8 mouse cellular contexts compared by ENCODE assay signal in genomic region chr14:31168425-31168824, GRCm38 (mm10). TPM values are rescaled to one million over a fixed set of nuclear protein-coding genes. Genes with fewer than 3 reads are reported as not detected.
DNase-seq lines count a peak whose midpoint lies in the region; ATAC-seq and TF ChIP-seq lines count a peak whose summit lies in the region.

Gene Stab1 (minus strand): TSS chr14:31168641.

- no peak for ATAC-seq in megakaryocyte, adult 5-6 weeks (ENCODE audit: poor library complexity, severe bottlenecking)
- ATAC-seq in neural tube, embryonic 13.5 days (ENCODE audit: low read depth) = no peak

- DNase-seq in heart, adult 8-10 months (ENCODE audit: low spot score) = peak; percentile 76
- DNase-seq in kidney, adult 2 months = peak; percentile 77
- no peak for DNase-seq in liver, adult 2 months (ENCODE audit: extremely low read depth, low read depth, low spot score)
- no peak for DNase-seq in ovary, postnatal 36 days (ENCODE audit: low spot score)
- no peak for DNase-seq in urinary bladder, postnatal 10 days (ENCODE audit: low spot score)

- no peak for TF ChIP-seq CTCF in kidney, adult 2 months (conservative IDR thresholded peaks at IDR 0.05; ENCODE audit: insufficient read depth, insufficient read length, low read depth, low read length)
- no peak for TF ChIP-seq CTCF in liver, adult 2 months (IDR thresholded peaks at IDR 0.05; ENCODE audit: low read depth, low read length)

- peak within 1 kb of the TSS; percentile 82 for H3K4me3 ChIP-seq in megakaryocyte, embryonic 14.5 days (replicated peaks)
- peak within 1 kb of the TSS; percentile 62 for H3K4me3 ChIP-seq in kidney, adult 2 months (ENCODE audit: insufficient read depth, low read depth, low read length)
- H3K4me3 ChIP-seq in liver, adult 2 months (ENCODE audit: insufficient read depth, low read depth, low read length) = peak within 1 kb of the TSS; percentile 69
- peak within 1 kb of the TSS; percentile 18 for H3K4me3 ChIP-seq in neural tube, embryonic 13.5 days

- H3K27ac ChIP-seq in kidney, adult 2 months (ENCODE audit: insufficient read depth, low read depth, low read length) = peak within 1 kb of the TSS; percentile 68
- peak within 1 kb of the TSS; percentile 45 for H3K27ac ChIP-seq in liver, adult 2 months (replicated peaks; ENCODE audit: insufficient read depth, low read depth, low read length)
- H3K27ac ChIP-seq in neural tube, embryonic 13.5 days (replicated peaks) = peak within 1 kb of the TSS; percentile 54

- peak; percentile 29 for TF ChIP-seq POLR2A in kidney, adult 2 months (IDR thresholded peaks at IDR 0.05; ENCODE audit: low read depth, low read length)
- TF ChIP-seq POLR2A in liver, adult 2 months (IDR thresholded peaks at IDR 0.05; ENCODE audit: extremely low read depth, insufficient read depth, low read length) = peak; percentile 45; the same call in 1 of the 2 replicates

- no peaks in the 10 kb centered on the region for H3K79me2 ChIP-seq in liver, adult 2 months (ENCODE audit: control insufficient read depth, insufficient read depth, low read length)

- peak within 1 kb of the TSS; percentile 36 for H3K4me2 ChIP-seq in neural tube, embryonic 13.5 days

- peaks cover 54% of the 10 kb centered on the region for H3K27me3 ChIP-seq in megakaryocyte, embryonic 14.5 days (replicated peaks)
- no peaks in the 10 kb centered on the region for H3K27me3 ChIP-seq in kidney, adult 2 months (replicated peaks; ENCODE audit: control insufficient read depth, insufficient read depth, low read length)
- no peaks in the 10 kb centered on the region for H3K27me3 ChIP-seq in liver, adult 2 months (ENCODE audit: control insufficient read depth, insufficient read depth, low read length)
- H3K27me3 ChIP-seq in neural tube, embryonic 13.5 days = no peaks in the 10 kb centered on the region

- peaks cover 35% of the 10 kb centered on the region for H3K36me3 ChIP-seq in megakaryocyte, embryonic 14.5 days (replicated peaks; ENCODE audit: low read length)
- H3K36me3 ChIP-seq in kidney, adult 2 months (ENCODE audit: control insufficient read depth, insufficient read depth, low read length) = peaks cover 6% of the 10 kb centered on the region
- peaks cover 16% of the 10 kb centered on the region; the same call in 1 of the 2 replicates for H3K36me3 ChIP-seq in liver, adult 2 months (ENCODE audit: control insufficient read depth, insufficient read depth, low read length)
- peaks cover 40% of the 10 kb centered on the region for H3K36me3 ChIP-seq in neural tube, embryonic 13.5 days

- WGBS in kidney, adult 2 months = 45% methylated on average over 10 of the region's 10 CpGs
- WGBS in liver, adult 2 months = 64% methylated on average over 10 of the region's 10 CpGs
- 56% methylated on average over 10 of the region's 10 CpGs for WGBS in neural tube, embryonic 13.5 days

- H3K4me1 ChIP-seq in megakaryocyte, embryonic 14.5 days = peaks cover 95% of the 10 kb centered on the region
- H3K4me1 ChIP-seq in kidney, adult 2 months (ENCODE audit: control insufficient read depth, insufficient read depth, low read length) = peaks cover 2% of the 10 kb centered on the region
- peaks cover 3% of the 10 kb centered on the region for H3K4me1 ChIP-seq in liver, adult 2 months (ENCODE audit: control insufficient read depth, insufficient read depth, low read length)
- H3K4me1 ChIP-seq in neural tube, embryonic 13.5 days (replicated peaks) = peaks cover 31% of the 10 kb centered on the region; the same call in 1 of the 2 replicates

- H3K9ac ChIP-seq in liver, adult 2 months (ENCODE audit: low read depth, low read length) = peak within 1 kb of the TSS; percentile 62
- H3K9ac ChIP-seq in neural tube, embryonic 13.5 days = peak within 1 kb of the TSS; percentile 47

- H3K9me3 ChIP-seq in megakaryocyte, embryonic 14.5 days = peaks cover 7% of the 10 kb centered on the region
- H3K9me3 ChIP-seq in neural tube, embryonic 13.5 days = no peaks in the 10 kb centered on the region

RNA-seq across cellular contexts. Expression of gene Stab1, which starts in this region (rescaled TPM):
- polyA plus RNA-seq in megakaryocyte, embryonic 14.5 days (2012; ENCODE audit: insufficient read depth, low replicate concordance) = 5.0 and 11.7 TPM in 2 replicates
- total RNA-seq in megakaryocyte, adult 5-6 weeks (2015) = 0.27 TPM in 1 of 2 replicates, not detected in the other
- total RNA-seq in megakaryocyte, adult 5-6 weeks (2017) = 0.40 and 1.0 TPM in 2 replicates
- total RNA-seq in heart, adult 8-10 months (2022) = 10 to 100 TPM; 50.1 to 64.3 (median 57.1) TPM
- polyA plus RNA-seq in kidney, adult 2 months (2012; rRNA removed) = 41.5 and 46.8 TPM in 2 replicates
- 27.0 and 39.5 TPM in 2 replicates for total RNA-seq in liver, adult 2 months (2014; rRNA removed)
- polyA plus RNA-seq in liver, adult 2 months (2012; rRNA removed) = 32.7 and 52.3 TPM in 2 replicates
- polyA plus RNA-seq in neural tube, embryonic 13.5 days (2015; fragmentation: Nextera tagmentation; extraction: Ambion mirVana) = 18.0 and 26.0 TPM in 2 replicates

Comparison
In these comparisons a context has a peak if more than half of its experiments do, and no peak if none do; other contexts are left out.
1. RNA of gene Stab1 (total RNA-seq): 50.1 to 64.3 TPM in heart, adult 8-10 months and 27.0 to 39.5 TPM in liver, adult 2 months; 0.27 to 1.0 TPM in megakaryocyte, adult 5-6 weeks; every median in the first group is over 10 times any median in the second.
2. H3K4me3 ChIP-seq: peak in every context shown above with its lines; median percentile 82 in megakaryocyte, embryonic 14.5 days; 69 in liver, adult 2 months; 62 in kidney, adult 2 months; 18 in neural tube, embryonic 13.5 days.
3. DNase-seq: peak in heart, adult 8-10 months (single experiment) and kidney, adult 2 months (single experiment); none in liver, adult 2 months (single experiment), ovary, postnatal 36 days (single experiment) and urinary bladder, postnatal 10 days (single experiment).
4. Peak in every context shown above with its lines, with median percentiles within 50 percentile points of each other: H3K27ac ChIP-seq.